Mouse (Mus musculus): Measurements from ENCODE around the gene Xpc. TPM values are rescaled to one million over a fixed set of nuclear protein-coding genes. Genes with fewer than 3 reads are reported as not detected.

The Xpc gene
- polyA plus RNA-seq, 1 experiment from 2014 or later: 21.0 TPM

DNA sequence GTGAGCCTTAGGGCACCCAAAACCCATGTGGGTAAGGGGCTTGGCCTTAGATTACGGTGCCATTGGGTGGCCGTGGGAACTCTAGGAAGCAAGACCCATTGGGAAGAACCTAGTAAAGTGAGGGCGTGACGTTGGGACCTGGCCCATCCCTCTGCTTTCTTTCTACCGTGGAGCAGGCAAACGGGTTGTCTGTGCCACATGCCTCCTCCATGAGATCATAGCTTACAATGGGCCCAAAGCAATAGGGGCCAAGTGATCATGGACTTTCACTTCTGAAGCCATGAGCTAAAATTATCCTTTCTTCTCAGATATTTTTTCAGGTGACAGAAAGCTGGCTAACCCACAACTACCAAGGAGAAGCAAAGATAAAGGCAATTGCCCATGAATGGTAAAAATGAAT lies 15.6 kb upstream of the Xpc start:
- Histone ChIP-seq H3K4me2 (replicated peaks; ENCODE audit: low read depth, low read length) (no peak overlapping the region), H3K4me3 (ENCODE audit: low read depth, low read length) (no peak overlapping the region), H3K4me1 (replicated peaks; ENCODE audit: control insufficient read depth, insufficient read depth, low read length) (no peaks in the 10 kb centered on the region), H3K27me3 (ENCODE audit: control insufficient read depth, insufficient read depth, low read length) (no peaks in the 10 kb centered on the region), H3K9ac (ENCODE audit: low read depth, low read length) (no peak overlapping the region), H3K9me3 (ENCODE audit: control insufficient read depth, low read length) (no peaks in the 10 kb centered on the region), H3K27ac (ENCODE audit: low read depth, low read length) (no peak overlapping the region), H3K36me3 (ENCODE audit: control insufficient read depth, insufficient read depth, low read length) (no peaks in the 10 kb centered on the region)
- no peak for ATAC-seq (ENCODE audit: low FRiP score)
- 93% methylated on average over 6 of the region's 6 CpGs for WGBS
- no peak for DNase-seq (ENCODE audit: low spot score)

DNA sequence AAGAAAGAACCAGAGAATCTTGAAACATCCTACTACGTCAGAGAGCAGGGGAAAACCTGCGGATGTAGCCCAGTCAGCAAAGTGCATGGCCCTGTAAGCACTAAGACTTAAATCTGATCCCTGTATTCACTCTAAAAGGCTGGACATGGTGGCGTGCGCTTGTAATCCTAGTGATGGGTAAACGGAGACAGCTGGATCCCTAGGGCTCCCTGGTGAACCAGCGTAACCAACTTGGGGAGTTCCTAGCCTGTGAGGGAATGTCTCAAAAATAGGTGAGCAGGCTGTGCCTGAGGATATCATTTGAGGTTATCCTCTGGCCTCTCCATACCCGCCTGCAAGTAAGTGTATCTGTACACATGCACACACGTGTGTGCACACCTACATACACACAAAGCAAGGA lies 15.0 kb upstream of the Xpc start:
- Histone ChIP-seq H3K27me3 (ENCODE audit: control insufficient read depth, insufficient read depth, low read length) (no peaks in the 10 kb centered on the region), H3K4me3 (ENCODE audit: low read depth, low read length) (no peak overlapping the region), H3K9me3 (ENCODE audit: control insufficient read depth, low read length) (no peaks in the 10 kb centered on the region), H3K9ac (ENCODE audit: low read depth, low read length) (no peak overlapping the region), H3K4me2 (replicated peaks; ENCODE audit: low read depth, low read length) (no peak overlapping the region), H3K36me3 (ENCODE audit: control insufficient read depth, insufficient read depth, low read length) (no peaks in the 10 kb centered on the region), H3K4me1 (replicated peaks; ENCODE audit: control insufficient read depth, insufficient read depth, low read length) (no peaks in the 10 kb centered on the region), H3K27ac (ENCODE audit: low read depth, low read length) (no peak overlapping the region)
- ATAC-seq (ENCODE audit: low FRiP score) (no peak), DNase-seq (ENCODE audit: low spot score) (no peak)
- 88% methylated on average over 8 of the region's 8 CpGs for WGBS

DNA sequence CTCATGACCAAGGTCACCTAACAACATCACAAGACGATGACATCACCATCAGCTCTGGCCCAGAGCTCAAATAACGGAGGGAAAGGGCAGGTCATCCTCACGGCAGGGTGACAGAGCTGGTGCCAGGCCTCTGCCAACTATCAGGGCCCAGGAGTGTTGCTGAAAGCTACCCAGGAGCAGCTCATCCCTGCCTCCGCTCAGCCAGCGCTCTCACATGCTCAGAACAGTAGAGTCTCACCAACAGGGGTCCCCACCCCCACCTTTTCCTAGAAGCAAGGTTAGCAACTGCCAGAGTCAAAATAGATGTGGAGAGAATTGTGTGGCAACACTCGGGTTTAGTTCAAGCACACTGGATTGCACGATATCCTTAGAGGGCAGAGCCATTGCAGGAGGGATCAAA lies 12.6 kb upstream of the Xpc start:
- DNase-seq (ENCODE audit: low spot score) (no peak), ATAC-seq (ENCODE audit: low FRiP score) (no peak)
- Histone ChIP-seq H3K4me1 (replicated peaks; ENCODE audit: control insufficient read depth, insufficient read depth, low read length) (no peaks in the 10 kb centered on the region), H3K9me3 (ENCODE audit: control insufficient read depth, low read length) (no peaks in the 10 kb centered on the region), H3K27ac (ENCODE audit: low read depth, low read length) (no peak overlapping the region), H3K4me3 (ENCODE audit: low read depth, low read length) (no peak overlapping the region), H3K9ac (ENCODE audit: low read depth, low read length) (no peak overlapping the region), H3K36me3 (ENCODE audit: control insufficient read depth, insufficient read depth, low read length) (0 out of 2 replicates have a peak, but pooled peaks cover under 1% of the 10 kb centered on the region), H3K4me2 (replicated peaks; ENCODE audit: low read depth, low read length) (no peak overlapping the region), H3K27me3 (ENCODE audit: control insufficient read depth, insufficient read depth, low read length) (no peaks in the 10 kb centered on the region)
- 75% methylated on average over 7 of the region's 7 CpGs for WGBS

- Histone ChIP-seq H3K4me3 (ENCODE audit: low read depth, low read length) (no peak overlapping the region), H3K36me3 (ENCODE audit: control insufficient read depth, insufficient read depth, low read length) (0 out of 2 replicates have a peak, but pooled peaks cover 2% of the 10 kb centered on the region), H3K4me1 (replicated peaks; ENCODE audit: control insufficient read depth, insufficient read depth, low read length) (no peaks in the 10 kb centered on the region), H3K9ac (ENCODE audit: low read depth, low read length) (no peak overlapping the region), H3K4me2 (replicated peaks; ENCODE audit: low read depth, low read length) (no peak overlapping the region), H3K27ac (ENCODE audit: low read depth, low read length) (no peak overlapping the region), H3K27me3 (ENCODE audit: control insufficient read depth, insufficient read depth, low read length) (no peaks in the 10 kb centered on the region), H3K9me3 (ENCODE audit: control insufficient read depth, low read length) (no peaks in the 10 kb centered on the region)
- DNase-seq (ENCODE audit: low spot score): peak; percentile 51
- ATAC-seq (ENCODE audit: low FRiP score): no peak
- WGBS: 56% methylated on average over 5 of the region's 5 CpGs
Measured at GRCm38 (mm10) chr6:91527227-91527860, 11.7 kb upstream of the Xpc start.

DNA sequence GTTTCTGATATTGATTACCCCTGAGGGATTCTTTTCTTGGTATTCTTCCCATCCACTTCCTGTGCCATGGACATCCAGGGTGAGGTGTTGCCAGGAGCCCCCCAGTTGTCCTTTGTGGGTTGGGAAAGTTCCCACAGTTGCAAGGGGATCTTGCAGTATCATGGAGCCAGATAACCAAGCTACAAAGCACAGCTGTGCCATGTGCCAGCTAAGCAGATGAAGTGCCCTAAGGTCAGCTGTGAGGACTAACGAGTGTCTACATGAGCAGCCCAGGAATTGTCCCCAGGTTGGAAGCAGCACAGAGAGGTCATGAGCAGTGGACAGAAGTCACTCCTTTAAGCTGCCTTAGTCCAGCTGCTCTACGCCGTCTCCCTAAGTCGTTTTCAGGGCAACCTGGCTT lies 9.9 kb upstream of the Xpc start:
- Histone ChIP-seq H3K27ac (ENCODE audit: low read depth, low read length) (no peak overlapping the region), H3K36me3 (ENCODE audit: control insufficient read depth, insufficient read depth, low read length) (0 out of 2 replicates have a peak, but pooled peaks cover 3% of the 10 kb centered on the region), H3K27me3 (ENCODE audit: control insufficient read depth, insufficient read depth, low read length) (no peaks in the 10 kb centered on the region), H3K9ac (ENCODE audit: low read depth, low read length) (no peak overlapping the region), H3K4me1 (replicated peaks; ENCODE audit: control insufficient read depth, insufficient read depth, low read length) (no peaks in the 10 kb centered on the region), H3K4me2 (replicated peaks; ENCODE audit: low read depth, low read length) (no peak overlapping the region), H3K9me3 (ENCODE audit: control insufficient read depth, low read length) (no peaks in the 10 kb centered on the region), H3K4me3 (ENCODE audit: low read depth, low read length) (no peak overlapping the region)
- ATAC-seq (ENCODE audit: low FRiP score) (no peak), DNase-seq (ENCODE audit: low spot score) (no peak)
- 84% methylated on average over 4 of the region's 4 CpGs for WGBS

GRCm38 (mm10) chr6:91522816-91523215 lies 7.1 kb upstream of the Xpc start:
- DNase-seq (ENCODE audit: low spot score): no peak
- Histone ChIP-seq H3K27me3 (ENCODE audit: control insufficient read depth, insufficient read depth, low read length) (no peaks in the 10 kb centered on the region), H3K4me3 (ENCODE audit: low read depth, low read length) (no peak overlapping the region), H3K36me3 (ENCODE audit: control insufficient read depth, insufficient read depth, low read length) (0 out of 2 replicates have a peak, but pooled peaks cover 6% of the 10 kb centered on the region), H3K9ac (ENCODE audit: low read depth, low read length) (no peak overlapping the region), H3K4me1 (replicated peaks; ENCODE audit: control insufficient read depth, insufficient read depth, low read length) (no peaks in the 10 kb centered on the region), H3K4me2 (replicated peaks; ENCODE audit: low read depth, low read length) (no peak overlapping the region), H3K27ac (ENCODE audit: low read depth, low read length) (no peak overlapping the region), H3K9me3 (ENCODE audit: control insufficient read depth, low read length) (no peaks in the 10 kb centered on the region)
- no peak for ATAC-seq (ENCODE audit: low FRiP score)
- WGBS: 98% methylated on average over 5 of the region's 5 CpGs

DNA sequence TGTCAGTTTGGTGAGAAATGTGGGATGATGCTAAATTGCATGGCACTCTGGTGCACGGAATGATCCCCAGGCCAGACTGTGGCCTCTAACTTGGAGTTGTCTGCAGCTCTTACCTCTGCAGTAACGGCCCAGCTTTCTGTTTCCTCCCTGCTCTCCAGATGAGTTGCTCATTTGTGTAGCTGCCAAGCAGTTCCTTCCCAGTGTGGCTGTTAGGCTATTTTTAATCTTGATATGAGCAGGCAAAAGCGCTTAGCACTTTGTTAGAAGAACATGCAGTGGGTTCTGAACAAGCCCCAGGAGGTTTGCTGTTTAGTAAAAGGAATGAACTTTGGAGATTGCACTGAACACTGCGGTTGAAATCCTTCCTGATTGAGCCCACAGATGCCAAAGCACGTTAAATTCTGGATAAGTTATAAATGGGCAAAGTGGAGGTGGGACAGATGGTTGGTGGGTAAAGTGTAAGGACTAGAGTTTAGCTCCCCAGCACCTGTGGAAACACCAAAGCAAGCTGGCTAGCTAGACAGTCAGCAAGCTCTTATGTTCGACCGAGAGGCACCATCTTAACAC lies 2.8 kb upstream of the Xpc start:
- Histone ChIP-seq H3K36me3 (ENCODE audit: control insufficient read depth, insufficient read depth, low read length) (0 out of 2 replicates have a peak, but pooled peaks cover 6% of the 10 kb centered on the region), H3K4me2 (replicated peaks; ENCODE audit: low read depth, low read length) (no peak overlapping the region), H3K9me3 (ENCODE audit: control insufficient read depth, low read length) (no peaks in the 10 kb centered on the region), H3K9ac (ENCODE audit: low read depth, low read length) (no peak overlapping the region), H3K4me3 (ENCODE audit: low read depth, low read length) (no peak overlapping the region), H3K27me3 (ENCODE audit: control insufficient read depth, insufficient read depth, low read length) (no peaks in the 10 kb centered on the region), H3K4me1 (replicated peaks; ENCODE audit: control insufficient read depth, insufficient read depth, low read length) (peaks cover 3% of the 10 kb centered on the region; the same call in 1 of the 2 replicates), H3K27ac (ENCODE audit: low read depth, low read length) (no peak overlapping the region)
- ATAC-seq (ENCODE audit: low FRiP score) (no peak), DNase-seq (ENCODE audit: low spot score) (no peak)
- WGBS: 94% methylated on average over 7 of the region's 7 CpGs

DNA sequence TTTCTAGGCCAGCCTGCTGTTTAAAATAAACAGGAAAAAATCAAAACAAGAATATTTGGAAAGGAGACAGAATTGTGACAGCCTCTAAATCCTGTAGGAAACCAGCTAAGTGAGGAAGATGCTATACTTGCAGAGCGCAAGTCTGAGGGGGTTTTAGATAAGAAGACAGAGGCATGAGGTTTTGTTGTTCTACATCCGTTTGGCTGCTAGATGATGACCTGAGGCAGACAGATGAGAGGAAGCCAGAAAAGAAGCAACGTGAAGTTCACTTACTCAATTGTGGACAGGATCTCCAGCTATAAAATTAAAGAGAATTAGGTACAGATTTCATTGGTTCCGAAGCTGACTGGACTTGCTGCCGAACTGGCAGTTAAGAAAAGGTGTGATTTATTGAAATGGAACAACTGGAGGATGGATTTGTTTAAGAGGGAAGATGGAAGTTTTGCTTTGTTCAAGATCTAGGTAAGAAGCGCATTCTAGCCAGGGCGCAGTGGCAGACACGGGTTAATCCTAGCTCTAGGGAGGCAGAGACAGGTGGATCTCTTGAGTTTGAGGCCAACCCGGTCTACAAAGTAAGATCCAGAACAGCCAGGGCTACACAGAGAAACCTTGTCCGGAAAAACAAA lies 838 bp downstream of the Xpc start:
- Histone ChIP-seq H3K36me3 (ENCODE audit: control insufficient read depth, insufficient read depth, low read length) (no peaks in the 10 kb centered on the region), H3K4me1 (replicated peaks; ENCODE audit: control insufficient read depth, insufficient read depth, low read length) (peaks cover 3% of the 10 kb centered on the region; the same call in 1 of the 2 replicates), H3K9ac (ENCODE audit: low read depth, low read length) (peak overlapping the region; percentile 64), H3K27me3 (ENCODE audit: control insufficient read depth, insufficient read depth, low read length) (no peaks in the 10 kb centered on the region), H3K9me3 (ENCODE audit: control insufficient read depth, low read length) (no peaks in the 10 kb centered on the region), H3K27ac (ENCODE audit: low read depth, low read length) (no peak overlapping the region), H3K4me3 (ENCODE audit: low read depth, low read length) (peak overlapping the region; percentile 78), H3K4me2 (replicated peaks; ENCODE audit: low read depth, low read length) (peak overlapping the region; percentile 68)
- WGBS: 31% methylated on average over 10 of the region's 10 CpGs
- DNase-seq (ENCODE audit: low spot score) (no peak), ATAC-seq (ENCODE audit: low FRiP score) (no peak)

DNA sequence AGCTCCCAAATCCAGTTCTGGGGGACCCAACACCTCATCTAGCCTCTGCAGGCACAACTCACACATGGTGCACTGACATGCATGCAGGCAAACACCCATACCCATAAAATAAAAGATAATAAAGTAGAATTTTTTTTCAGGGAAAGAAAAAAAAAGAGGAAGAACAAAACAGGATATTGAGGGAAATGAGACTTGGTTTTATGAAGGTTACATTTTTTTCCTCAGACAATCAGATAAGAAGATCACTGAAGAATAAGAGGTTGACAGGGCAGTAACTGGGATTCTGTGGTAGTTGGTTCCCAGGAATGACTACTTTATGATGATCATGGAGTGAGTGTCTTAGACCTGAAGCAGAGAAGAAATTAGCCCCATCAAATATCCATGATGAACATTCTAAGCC lies 1.6 kb downstream of the Xpc start:
- no peaks in the 10 kb centered on the region for H3K9me3 ChIP-seq (ENCODE audit: control insufficient read depth, low read length)
- no peak overlapping the region for H3K9ac ChIP-seq (ENCODE audit: low read depth, low read length)
- no peak overlapping the region for H3K4me2 ChIP-seq (replicated peaks; ENCODE audit: low read depth, low read length)
- H3K27me3 ChIP-seq (ENCODE audit: control insufficient read depth, insufficient read depth, low read length): no peaks in the 10 kb centered on the region
- no peak overlapping the region for H3K4me3 ChIP-seq (ENCODE audit: low read depth, low read length)
- no peak overlapping the region for H3K27ac ChIP-seq (ENCODE audit: low read depth, low read length)
- no peaks in the 10 kb centered on the region for H3K36me3 ChIP-seq (ENCODE audit: control insufficient read depth, insufficient read depth, low read length)
- ATAC-seq (ENCODE audit: low FRiP score) (no peak), DNase-seq (ENCODE audit: low spot score) (no peak)
- H3K4me1 ChIP-seq (replicated peaks; ENCODE audit: control insufficient read depth, insufficient read depth, low read length): peaks cover 3% of the 10 kb centered on the region; the same call in 1 of the 2 replicates
